In the genomic region with DNA sequence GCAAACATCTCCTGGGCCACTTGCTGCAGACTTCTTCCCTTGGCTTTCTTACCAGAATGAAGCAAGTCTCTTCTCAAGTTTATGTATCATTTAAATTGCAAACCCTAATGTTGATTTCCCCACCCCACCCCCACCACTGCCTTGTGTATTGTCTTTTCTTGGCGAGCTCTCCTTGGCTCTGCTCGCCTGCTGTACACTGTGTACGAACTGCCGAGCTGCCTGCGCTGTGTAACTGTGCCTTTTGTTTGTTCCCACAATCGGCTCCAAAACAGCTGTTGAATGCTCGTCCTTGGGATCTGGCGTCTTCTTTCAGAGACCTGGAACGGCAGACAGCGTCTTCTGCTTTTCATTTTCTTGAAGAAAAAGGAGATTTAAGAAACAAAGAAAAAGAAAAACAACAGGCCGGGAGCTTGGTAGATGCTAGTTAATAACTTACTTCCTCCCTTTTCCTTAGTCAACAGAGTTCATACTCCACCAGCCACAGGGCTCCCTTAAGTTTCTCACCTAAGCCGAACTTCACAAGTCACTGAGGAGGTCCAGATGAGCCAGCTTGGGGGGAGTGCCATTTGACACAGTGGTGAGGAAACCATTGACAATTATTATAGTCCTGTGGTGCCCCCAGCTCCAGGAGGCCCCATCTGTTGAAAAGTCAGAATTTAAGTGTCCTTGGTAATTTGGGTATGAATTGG, we compare ENCODE assay signal across 8 mouse cellular contexts. TPM values are rescaled to one million over a fixed set of nuclear protein-coding genes. Genes with fewer than 3 reads are reported as not detected.
DNase-seq lines count a peak whose midpoint lies in the region; ATAC-seq lines count a peak whose summit lies in the region.
"Had no signal": no experiment of that assay in that cellular context is flagged by ENCODE, and none has a peak within 500 bp of the region (broad histone marks: within the 10 kb centered on the region; RNA-seq: fewer than 3 reads in every experiment).

No protein-coding gene starts in this region.

- H3K27ac ChIP-seq in embryonic facial prominence, embryonic 13.5 days, result no peak overlapping the region
- H3K27ac ChIP-seq in midbrain, embryonic 16.5 days (ENCODE audit: low read length), result no peak overlapping the region

- H3K4me3 ChIP-seq in embryonic facial prominence, embryonic 13.5 days, result no peak overlapping the region
- H3K4me3 ChIP-seq in midbrain, embryonic 16.5 days (ENCODE audit: low read depth, low read length), result no peak overlapping the region

- H3K27me3 ChIP-seq in embryonic facial prominence, embryonic 13.5 days, result peaks cover 59% of the 10 kb centered on the region
- H3K27me3 ChIP-seq in midbrain, embryonic 16.5 days (ENCODE audit: control insufficient read depth, insufficient read depth, low read depth, low read length), result peaks cover 17% of the 10 kb centered on the region

- H3K9me3 ChIP-seq in embryonic facial prominence, embryonic 13.5 days, result no peaks in the 10 kb centered on the region
- H3K9me3 ChIP-seq in midbrain, embryonic 16.5 days (replicated peaks; ENCODE audit: control insufficient read depth, low read length, poor library complexity, severe bottlenecking), result no peaks in the 10 kb centered on the region

- peak; percentile 67 for DNase-seq in brain, adult 2 months (ENCODE audit: low read depth, low spot score)
- DNase-seq in heart, postnatal 4 days, result peak; percentile 11
- DNase-seq in kidney, postnatal 4 days, result peak; percentile 18 to 47
- no peak for DNase-seq in c-Kit-positive CD71-positive TER-119-positive erythroid progenitor cells, embryonic 14.5 days (ENCODE audit: low spot score)
- no peak for DNase-seq in frontal cortex, postnatal 25 days (ENCODE audit: low spot score in 2 of 2)

- WGBS in embryonic facial prominence, embryonic 13.5 days, result 39% methylated on average over 12 of the region's 12 CpGs
- WGBS in midbrain, embryonic 16.5 days, result 28% methylated on average over 12 of the region's 12 CpGs

- no peaks in the 10 kb centered on the region for H3K4me1 ChIP-seq in embryonic facial prominence, embryonic 13.5 days
- H3K4me1 ChIP-seq in midbrain, embryonic 16.5 days (ENCODE audit: control insufficient read depth, insufficient read depth, low read length), result no peaks in the 10 kb centered on the region

- no peaks in the 10 kb centered on the region for H3K36me3 ChIP-seq in embryonic facial prominence, embryonic 13.5 days
- no peaks in the 10 kb centered on the region for H3K36me3 ChIP-seq in midbrain, embryonic 16.5 days (ENCODE audit: control insufficient read depth, insufficient read depth, low read length)

- H3K4me2 ChIP-seq in embryonic facial prominence, embryonic 13.5 days, result peak overlapping the region; percentile 20; the same call in 1 of the 2 replicates
- H3K4me2 ChIP-seq in midbrain, embryonic 16.5 days (ENCODE audit: low read length), result peak overlapping the region; percentile 28

- no peak for ATAC-seq in embryonic facial prominence, embryonic 13.5 days (ENCODE audit: insufficient number of reproducible peaks, insufficient read depth, low FRiP score, low TSS enrichment, low read depth)
- 0 out of 2 replicates have a peak, but pooled peaks have one; percentile 54 for ATAC-seq in midbrain, embryonic 16.5 days

- H3K9ac ChIP-seq in embryonic facial prominence, embryonic 13.5 days, result no peak overlapping the region
- no peak overlapping the region for H3K9ac ChIP-seq in midbrain, embryonic 16.5 days (ENCODE audit: low read depth, low read length)

RNA-seq across cellular contexts. Expression of a gene that starts 44.2 kb away (rescaled TPM):
- not detected in 2 replicates for polyA plus RNA-seq in embryonic facial prominence, embryonic 13.5 days (2015; fragmentation: Nextera tagmentation; extraction: Ambion mirVana)
- total RNA-seq in heart, postnatal 4 days (2021), result not detected
- polyA plus RNA-seq in midbrain, embryonic 16.5 days (2015; fragmentation: Nextera tagmentation; extraction: Ambion mirVana), result not detected in 2 replicates
- total RNA-seq: layer of hippocampus, postnatal 25 days had no signal

Comparison
In these comparisons a context has a peak if more than half of its experiments do, and no peak if none do; other contexts are left out.
1. DNase-seq: peak in brain, adult 2 months (single experiment), heart, postnatal 4 days (single experiment) and kidney, postnatal 4 days (2 of 2); none in c-Kit-positive CD71-positive TER-119-positive erythroid progenitor cells, embryonic 14.5 days (single experiment) and frontal cortex, postnatal 25 days (0 of 2).